ENCODE assay signal across 1 mouse cellular context in the genomic region with DNA sequence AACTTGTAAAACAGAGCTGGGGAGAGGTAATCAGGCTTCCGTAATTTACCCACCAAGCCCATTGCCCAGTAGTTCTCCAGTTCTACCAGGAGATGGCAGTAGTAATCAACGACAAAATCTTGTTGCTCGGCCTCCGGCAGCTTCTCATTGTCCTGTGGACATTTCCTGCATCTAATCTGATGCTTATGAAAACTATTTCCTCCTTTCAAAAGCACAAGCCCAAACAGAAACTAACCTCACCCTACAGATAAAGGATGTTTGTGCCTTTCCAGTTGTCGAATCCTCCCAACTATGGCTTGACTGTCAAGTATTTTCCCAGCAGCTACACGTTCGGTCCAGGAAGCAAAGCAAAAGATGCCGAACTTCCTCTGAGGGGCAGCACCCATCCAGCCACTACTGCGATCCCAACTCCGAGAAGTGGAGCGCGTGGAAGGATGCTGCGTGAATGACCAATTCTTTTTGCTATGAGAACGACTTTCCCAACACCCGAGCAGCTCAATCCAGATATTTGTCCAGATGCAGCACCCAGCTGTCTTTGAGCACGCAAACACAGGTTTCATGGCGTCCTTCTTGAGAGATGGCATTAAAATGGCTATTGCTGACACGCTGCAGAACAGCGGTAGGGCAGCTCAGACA.
TF ChIP-seq lines count a peak whose summit lies in the region.

No protein-coding gene starts in this region.

TF ChIP-seq in CH12.LX, 34 proteins besides CTCF, POLR2A, EP300 and RAD21 (continued from another document):
- TF ChIP-seq USF2 (conservative IDR thresholded peaks at IDR 0.05; ENCODE audit: low read depth, low read length) (no peak), KAT2A (IDR thresholded peaks at IDR 0.05; ENCODE audit: insufficient replicate concordance, low read length) (no peak), USF1 (IDR thresholded peaks at IDR 0.05; ENCODE audit: low read depth, low read length) (no peak), MAX (IDR thresholded peaks at IDR 0.05; ENCODE audit: low read length) (no peak; the same call in 1 of the 2 replicates), ZMIZ1 (IDR thresholded peaks at IDR 0.05; ENCODE audit: low read depth, low read length) (no peak), MAZ (IDR thresholded peaks at IDR 0.05; ENCODE audit: low read depth, low read length) (no peak), GABPA (IDR thresholded peaks at IDR 0.05; ENCODE audit: insufficient replicate concordance, low read depth, low read length) (no peak), ZKSCAN1 (IDR thresholded peaks at IDR 0.05; ENCODE audit: borderline replicate concordance, low read depth, low read length) (no peak), ELF1 (IDR thresholded peaks at IDR 0.05; ENCODE audit: low read depth, low read length) (peak; percentile 71), BHLHE40 (IDR thresholded peaks at IDR 0.05; ENCODE audit: low read depth, low read length) (no peak)
